Mouse (Mus musculus): ENCODE data around the gene Arpp19.

The Arpp19 gene

DNA sequence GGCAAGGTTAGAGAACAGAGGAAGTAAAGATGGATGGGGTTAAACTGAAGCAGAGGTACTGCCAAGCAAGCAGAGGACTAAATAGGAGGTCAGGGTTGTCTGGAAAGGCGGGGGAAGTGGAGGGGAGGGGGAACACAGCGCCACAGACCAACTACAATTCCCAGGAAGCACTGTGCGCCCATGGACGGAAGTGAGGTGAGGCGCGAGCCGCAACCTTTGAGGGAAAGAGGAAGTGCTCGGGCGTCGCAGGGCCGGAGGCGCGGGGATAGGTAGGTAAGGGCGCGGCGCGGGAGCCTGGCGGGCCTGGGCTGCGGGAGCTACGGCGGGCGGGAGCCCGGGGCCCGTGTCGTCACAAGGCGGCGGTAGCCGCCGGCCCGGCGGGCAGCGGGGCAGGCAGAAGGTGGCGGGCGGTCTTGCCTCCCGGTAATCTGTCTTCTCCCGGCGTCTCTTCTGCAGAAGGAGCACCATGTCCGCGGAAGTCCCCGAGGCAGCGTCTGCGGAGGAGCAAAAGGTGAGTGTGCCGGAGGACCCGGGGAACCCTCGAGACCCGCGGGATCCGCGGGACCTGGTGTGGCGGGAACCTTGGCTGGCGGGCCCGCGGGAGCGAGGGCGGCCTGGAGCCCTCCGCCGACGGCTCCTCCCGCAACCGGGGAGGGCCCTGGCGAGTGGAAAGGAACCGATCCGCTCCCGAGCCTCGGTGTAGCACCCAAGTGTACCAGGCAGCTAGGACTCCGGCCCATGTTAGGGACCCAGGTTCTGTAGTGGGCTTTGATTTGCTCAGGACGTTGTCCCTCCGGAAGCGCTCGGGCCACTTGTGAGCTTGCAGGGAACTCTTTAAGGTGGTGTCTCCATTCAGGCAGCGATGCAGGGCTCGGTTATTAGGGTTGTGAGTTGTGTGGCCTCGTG lies at the start of gene Arpp19:
Gene Arpp19 (plus strand): TSS at position 164 of the 906 bp plus-strand sequence.
- peak; percentile 90 for DNase-seq (ENCODE audit: low read depth, low spot score)

DNA sequence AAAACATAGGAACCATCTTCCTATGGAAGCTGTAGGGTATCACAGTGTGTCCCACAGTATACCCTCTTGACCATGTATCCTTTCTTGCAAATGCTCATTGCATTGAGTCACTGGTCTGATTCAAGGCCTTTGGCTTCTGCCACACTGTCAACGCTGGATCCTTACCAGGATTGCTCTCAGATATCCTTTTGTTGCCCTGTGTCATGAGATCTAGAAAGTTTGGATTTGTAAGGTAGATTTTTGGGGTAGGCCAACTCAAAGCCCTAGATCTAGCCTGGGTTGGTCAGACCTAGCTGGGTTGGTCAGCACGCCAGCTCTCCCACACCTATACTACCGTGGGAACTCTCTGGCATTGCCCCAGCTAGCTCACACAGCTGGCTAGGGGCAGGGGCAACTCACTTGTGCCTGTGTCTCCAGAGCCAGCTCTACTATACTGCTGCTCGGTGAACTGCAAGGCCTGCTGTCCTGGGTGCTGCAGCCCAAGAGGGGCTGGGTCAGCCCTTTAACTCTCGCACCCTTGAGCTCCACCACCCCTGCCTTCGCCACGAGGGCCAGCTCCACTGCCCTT lies 48.4 kb upstream of the Arpp19 start:
- no peak for DNase-seq (ENCODE audit: low read depth, low spot score)

DNA sequence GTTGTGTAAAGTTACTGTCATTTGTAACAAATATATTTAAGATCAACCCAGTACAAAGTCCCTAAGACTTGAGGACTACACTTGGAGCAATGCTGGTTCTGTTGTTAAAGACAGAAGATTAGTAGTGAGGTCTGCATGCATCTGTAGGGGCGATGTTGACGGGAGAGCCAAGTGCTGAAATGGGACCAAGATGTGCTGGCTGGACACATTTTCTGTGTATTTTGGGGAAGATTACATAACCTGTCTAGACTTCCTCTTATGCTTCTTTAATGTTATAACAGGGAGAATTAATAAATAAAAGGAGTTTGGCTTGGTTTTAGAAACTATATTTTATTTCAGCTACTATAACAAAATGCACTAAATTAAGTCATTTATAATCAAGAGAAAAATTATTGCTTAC lies 47.4 kb upstream of the Arpp19 start:
- no peak for DNase-seq (ENCODE audit: low read depth, low spot score)

DNA sequence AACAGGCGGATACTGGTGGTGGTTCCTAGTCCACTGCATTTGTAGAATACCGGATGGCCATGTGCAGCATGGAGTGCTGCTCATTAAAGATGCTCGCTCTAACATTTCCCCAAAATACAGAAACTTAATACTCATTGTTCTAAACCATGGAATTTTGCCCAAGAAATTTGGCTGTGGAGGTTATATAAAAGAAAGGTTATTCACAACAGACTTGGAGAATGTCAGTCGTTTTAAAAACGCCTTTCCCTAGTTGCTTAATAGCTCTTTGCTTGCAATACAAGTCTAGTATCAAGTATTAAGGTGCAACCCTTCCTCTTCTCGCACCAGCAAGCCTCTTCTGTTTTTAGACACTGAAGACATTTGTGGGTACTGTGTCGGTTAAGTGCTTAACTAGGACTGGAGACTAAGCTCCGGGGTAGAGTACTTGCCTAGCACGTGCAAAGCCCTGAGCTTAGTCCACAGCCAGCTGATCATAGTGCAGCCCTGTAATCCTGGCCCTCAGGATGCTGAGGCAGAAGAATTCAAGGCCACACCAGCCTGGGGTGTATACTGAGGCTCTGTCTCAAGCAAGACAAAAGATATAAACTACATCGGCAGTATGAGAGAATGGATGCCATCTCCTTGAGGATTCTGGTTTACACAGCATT lies 42.7 kb upstream of the Arpp19 start:
- DNase-seq (ENCODE audit: low read depth, low spot score) = no peak

DNA sequence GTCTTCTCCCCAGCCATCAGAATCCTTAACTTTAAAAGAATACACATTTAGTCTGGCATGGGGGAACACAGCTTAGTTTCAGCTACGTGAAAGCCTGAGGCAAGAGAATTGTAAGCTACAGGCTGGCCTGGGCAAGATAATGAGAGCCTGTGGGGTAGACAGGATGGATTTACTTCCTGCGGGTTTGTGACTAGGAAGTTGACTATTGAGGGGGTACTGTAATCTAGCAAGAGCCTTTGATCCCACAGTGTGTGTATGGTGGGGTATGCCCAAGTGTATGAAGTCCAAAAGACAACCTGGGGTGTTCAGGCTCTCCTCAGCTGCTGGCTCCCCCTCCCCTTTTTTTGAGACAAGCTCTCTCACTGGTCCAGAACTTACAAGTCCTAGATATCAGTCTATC lies 41.1 kb upstream of the Arpp19 start:
- no peak for DNase-seq (ENCODE audit: low read depth, low spot score)

DNA sequence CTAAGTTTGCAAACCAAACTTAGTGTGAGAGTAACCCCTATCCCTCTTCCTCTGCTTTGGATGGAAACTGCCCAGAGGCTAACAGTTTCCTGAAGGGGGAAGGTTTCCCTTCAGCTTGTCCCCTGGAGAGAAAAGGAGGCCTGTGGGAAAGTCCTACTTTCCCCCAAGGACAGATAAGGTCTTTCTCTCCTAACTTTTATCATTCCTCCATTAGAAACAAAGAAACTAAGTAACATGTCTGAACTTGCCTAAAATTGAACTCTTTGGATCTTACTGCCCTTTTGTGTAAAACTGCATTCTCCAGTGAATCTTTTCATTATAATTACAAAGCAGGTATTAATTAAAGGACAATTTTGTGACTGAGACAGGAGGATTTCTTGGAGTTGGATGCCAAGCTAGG lies 39.4 kb upstream of the Arpp19 start:
- peak; percentile 45 for DNase-seq (ENCODE audit: low read depth, low spot score)

DNA sequence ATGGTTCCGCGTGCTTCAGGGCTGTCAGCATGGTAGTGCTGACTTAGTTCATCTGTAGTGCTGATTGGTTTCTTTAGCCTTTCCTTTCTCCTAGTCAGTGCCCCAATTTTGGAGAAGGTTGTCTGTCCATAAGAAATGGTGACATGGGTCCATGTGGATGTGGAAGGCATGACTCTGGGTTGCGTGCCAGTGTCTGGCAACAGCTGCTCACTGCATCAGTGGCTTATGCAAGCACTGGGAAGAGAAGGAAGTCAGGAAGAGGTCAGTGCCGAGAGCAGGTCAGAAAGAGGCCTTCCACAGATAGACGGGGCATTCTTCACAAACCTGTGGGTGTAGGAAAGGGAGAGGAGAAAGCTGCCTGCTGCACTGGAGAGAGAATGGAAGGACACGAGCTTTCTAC lies 36.4 kb upstream of the Arpp19 start:
- no peak for DNase-seq (ENCODE audit: low read depth, low spot score)

DNA sequence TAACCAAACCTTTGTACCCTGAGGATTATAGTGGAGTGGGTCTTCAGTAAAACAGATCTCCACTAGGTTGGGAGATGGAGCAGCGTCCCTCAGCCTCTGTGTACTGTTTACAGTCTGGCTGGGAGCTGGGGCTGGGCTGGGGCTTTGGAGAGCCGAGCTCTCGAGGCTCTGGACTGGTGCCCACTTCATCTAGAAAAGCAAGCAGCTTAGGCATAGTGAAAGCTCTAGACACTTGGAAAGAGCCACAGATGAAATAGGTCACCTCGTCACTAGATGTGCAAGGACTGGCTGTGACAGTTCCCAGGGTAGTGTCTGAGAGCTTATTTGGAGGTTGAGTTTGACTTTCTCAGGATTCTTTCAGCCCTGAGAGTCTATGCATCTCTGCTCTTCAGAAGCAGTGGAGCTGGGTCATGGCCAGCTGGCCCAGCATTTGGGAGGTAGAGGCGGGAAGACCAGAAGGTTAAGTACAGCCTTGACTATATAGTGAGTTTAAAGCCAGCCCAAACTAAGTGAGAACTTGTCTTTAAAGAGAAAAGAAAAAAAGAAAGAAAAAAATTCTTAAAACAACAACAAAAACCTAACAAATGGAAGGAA lies 35.7 kb upstream of the Arpp19 start:
- DNase-seq (ENCODE audit: low read depth, low spot score) = no peak

DNA sequence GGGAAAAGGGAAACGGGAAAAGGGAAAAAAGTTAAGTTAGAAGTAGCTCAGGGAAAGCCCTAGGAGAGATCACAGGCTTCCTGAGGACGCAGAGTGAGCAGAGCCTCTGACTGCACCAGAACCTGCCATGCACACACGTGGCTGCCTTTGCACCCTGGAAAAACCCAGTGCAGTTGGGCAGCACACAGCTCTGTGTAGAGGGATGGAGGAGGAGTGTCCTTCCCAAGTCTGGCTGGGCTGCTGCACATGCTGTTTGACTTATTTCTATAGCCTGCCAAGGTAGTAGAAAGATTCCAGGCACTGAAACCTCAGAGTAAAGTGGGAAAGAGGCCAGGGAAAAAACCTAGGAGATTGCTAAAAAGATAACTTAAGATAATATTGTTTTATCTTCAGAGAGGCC lies 35.2 kb upstream of the Arpp19 start:
- no peak for DNase-seq (ENCODE audit: low read depth, low spot score)

DNA sequence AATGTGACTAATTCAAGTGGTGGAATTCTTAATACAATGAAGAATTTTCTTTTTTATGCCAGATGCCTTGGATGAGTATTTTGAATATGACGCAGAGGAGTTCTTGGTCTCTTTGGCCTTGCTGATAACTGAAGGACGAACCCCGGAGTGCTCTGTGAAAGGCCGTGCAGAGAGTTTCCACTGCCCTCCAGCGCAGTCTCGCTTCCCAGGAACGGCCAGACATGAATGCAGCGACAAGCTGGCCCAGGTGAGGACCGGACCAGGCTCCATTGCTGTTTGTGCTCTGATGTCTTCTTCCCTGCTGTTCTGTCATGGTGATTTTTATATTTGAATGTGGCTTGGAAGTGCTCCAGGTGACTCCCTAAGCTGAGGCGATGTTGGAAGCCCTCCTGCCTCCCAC lies 33.2 kb upstream of the Arpp19 start:
- DNase-seq (ENCODE audit: low read depth, low spot score) = no peak

DNA sequence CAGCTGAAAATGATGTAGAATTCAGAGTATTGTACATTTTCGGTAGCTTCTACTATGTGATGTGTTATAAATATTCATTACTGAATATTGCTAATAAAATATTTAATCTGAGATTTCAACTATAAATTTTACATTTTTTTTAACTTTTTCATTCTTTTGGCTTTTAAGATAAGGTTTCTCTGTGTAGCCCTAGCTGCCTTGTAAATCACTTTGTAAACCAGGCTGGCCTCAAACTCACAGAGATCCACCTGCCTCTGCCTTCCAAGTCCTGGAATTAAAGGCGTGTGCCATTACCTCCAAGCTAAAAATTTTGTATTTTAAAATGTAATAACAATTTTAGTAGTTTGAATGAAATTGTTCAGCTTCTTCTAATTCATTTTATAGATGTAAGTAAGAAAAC lies 20.8 kb upstream of the Arpp19 start:
- DNase-seq (ENCODE audit: low read depth, low spot score) = peak; percentile 57

DNA sequence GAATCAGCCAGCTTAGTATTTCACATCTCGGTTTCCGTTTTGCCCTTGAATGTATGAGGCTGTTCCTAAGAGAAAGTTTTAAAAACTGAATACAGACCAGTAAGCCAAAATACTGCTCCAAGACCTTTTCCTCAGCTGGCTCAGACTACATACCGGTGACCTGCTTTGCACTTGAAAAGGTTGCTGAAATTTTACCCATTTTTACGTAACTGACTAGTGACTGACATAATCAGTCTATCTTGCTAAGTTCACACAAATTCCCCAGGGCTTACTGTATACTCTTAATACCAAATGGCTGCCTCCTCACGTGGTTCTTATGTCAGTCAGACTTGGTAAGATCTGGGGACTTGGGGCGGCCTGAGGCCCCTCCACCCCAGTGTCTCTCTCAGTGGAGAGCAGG lies 18.2 kb upstream of the Arpp19 start:
- no peak for DNase-seq (ENCODE audit: low read depth, low spot score)

DNA sequence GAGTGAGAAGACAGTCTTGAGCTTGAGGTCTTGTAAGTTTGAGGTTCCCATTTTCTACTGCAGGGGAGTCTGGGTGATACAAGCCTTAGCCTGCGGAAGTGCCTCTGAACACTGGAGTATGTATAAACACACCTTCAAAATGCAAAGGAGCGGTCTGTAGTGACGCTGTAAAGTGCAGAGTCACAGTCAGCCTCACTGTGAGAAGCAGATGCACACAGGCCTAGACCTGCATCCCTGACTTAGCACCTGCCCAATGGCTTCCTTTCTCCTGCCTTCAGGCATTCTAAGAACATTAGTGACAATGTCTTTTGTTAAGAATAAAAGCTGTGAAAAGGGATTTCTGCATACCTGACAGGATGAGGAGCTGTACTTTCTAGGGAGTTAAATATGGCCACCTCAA lies 17.8 kb upstream of the Arpp19 start:
- DNase-seq (ENCODE audit: low read depth, low spot score) = peak; percentile 36

DNA sequence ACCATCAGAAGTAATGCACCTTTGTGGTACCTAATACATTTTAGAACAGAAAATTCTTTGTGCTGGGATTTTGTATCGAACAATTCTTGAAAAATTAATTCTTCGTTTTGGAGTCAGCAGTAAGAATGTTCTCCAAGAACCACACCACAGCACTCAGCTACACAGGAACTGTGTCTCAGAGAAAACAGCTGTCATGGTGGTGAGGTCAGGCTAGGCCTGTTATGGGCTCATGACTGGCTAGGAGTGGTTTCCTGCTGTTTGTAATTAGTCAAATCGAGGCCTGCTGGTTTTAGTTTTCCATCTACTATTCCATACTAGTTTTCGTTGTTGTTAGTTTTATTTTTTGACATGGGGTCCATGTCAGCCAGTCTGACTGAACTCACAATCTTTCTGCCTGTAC lies 16.9 kb upstream of the Arpp19 start:
- DNase-seq (ENCODE audit: low read depth, low spot score) = no peak

DNA sequence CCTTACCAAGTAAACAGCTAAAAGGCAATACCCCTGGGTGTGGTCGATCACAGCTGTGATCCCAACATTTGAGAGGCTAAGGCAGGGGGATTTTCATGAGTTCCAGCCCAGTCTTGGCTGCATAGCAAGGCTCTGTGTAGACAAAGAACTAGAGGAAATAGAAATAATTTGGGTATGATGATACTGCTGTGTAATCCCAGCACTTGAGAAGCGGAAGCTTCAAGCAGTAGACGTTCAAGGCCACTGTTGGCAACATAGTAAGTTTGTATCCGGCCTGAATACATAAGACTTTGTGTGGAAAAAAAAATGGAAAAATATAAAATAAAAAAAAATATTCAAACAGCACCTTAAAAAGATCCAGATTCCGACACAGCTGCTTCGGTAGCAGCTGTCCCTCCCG lies 14.9 kb upstream of the Arpp19 start:
- no peak for DNase-seq (ENCODE audit: low read depth, low spot score)

DNA sequence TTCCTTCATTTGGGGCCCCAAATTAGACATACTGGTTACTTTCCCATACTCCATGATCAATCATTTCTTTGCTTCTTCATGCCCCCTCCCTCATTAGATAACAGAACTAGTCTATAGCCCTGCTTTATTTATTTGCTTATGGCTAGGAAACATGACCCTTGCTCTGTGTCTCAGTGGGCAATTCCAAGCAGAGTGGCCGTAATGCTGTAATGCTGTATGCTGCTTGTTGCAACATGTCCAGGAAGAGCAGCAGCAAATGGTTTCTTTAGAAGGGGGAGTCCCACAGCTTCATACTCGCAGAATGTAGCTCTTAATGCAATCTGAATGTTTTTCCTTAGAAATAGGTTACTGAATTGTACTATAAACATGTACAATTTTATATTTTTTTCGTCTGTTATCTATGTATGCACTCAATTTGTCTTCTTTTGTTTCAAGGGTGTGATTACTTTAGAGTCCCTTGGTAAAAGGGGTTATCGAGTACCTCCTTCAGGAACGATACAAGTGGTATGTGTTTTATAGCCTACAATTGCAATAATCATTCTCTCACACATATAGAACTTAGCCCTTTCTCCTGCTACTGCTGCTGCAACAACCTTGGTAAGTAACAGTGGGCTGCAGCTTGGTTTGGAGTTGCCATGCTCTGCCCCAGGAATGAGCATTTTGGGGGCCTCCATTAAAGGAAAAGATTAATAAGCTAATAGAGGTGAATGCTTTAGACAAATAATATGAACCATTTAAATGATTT lies 14.1 kb upstream of the Arpp19 start:
- DNase-seq (ENCODE audit: low read depth, low spot score) = no peak

DNA sequence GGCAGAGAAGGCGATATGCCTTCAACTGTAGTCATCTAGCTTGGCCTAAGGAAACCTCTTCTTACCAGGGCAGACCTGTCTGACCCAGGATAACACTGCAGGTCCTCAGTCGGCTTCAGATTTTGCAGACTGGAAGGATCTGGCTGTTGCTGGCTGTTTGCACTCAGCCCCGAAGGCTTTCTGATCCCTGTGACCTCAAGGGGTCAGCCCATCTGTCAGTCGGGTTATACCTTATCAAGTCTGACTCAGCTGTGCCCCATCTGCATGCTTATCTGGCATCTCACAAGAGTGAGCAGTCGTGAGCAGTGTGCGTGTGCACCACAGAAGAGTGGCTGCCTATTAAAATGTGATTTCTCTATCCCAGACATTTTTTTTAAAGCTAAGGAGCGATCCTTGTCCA lies 13.3 kb upstream of the Arpp19 start:
- peak; percentile 51 for DNase-seq (ENCODE audit: low read depth, low spot score)

DNA sequence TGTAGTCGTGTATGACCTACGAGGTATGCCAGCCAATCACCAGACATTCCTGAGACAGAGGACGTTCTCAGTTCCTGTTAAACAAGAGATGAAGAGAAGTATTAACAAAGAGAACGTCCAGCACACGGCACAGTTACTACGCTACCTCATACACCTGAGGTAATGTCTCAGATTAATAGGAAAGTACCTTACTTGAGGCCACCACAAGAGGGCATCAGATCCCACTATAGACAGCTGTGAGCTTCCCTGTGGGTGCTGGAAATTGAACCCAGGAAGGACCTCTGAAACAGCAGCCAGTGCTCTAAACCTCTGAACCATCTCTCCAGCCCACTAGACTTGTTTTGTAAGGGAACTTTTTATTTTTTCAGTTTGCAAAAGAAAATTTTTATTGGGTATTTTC lies 11.7 kb upstream of the Arpp19 start:
- DNase-seq (ENCODE audit: low read depth, low spot score) = peak; percentile 74

DNA sequence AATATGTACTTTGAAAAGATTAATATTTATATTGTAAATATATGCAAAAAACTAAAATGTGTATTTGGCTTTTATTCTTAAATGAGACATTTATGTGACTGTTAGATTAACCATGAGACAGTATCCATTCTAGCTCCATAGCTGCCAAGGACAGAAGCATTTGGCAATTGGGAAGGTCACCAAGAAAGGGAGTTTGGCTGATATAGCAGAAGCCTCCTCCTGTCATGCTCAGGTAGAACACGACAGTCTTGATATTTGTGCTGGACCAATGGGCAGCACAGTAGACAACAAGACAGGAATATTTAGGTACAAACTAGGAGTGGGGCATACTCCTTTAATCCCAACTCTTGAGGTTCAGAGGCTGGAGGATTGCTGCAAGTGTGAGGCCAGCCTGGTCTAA lies 5.0 kb upstream of the Arpp19 start:
- no peak for DNase-seq (ENCODE audit: low read depth, low spot score)

DNA sequence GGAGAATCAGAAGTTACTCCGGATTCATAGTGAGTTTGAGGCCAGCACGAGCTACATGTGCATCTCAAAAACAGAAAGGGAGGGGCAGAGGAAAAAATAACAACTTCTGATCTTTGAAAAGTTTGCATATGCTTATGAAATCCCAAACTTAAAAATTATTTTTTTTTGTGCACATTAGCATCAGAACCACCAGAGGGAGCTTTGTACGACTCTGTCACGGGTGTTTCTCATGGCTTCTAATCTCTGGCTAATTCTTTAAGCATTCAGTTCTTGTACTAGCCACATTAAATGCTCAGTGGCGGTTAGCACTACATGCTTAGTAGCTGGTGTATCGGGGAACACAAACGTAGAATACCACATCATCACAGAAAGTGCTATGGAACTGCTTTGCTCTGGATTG lies 4.3 kb upstream of the Arpp19 start:
- no peak for DNase-seq (ENCODE audit: low read depth, low spot score)

DNA sequence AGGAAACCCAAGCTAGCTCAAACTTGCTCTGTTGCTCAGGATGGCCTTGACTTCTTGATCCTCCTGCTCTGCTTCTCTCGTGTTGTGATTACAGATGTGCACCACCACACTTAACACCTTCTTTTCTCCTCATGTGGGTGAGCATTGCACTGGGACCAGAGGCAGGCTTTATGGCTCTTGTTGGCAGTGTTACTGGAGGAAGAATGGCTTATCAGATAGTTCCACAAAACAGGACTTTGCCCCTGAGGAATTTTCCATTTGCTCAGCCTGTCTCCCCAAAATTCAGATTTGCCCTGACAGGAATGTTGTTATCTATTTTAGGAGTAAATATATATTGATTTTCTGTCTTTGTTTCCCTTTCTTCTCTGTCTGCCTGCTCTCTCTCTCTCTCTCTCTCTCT lies 2.7 kb upstream of the Arpp19 start:
- no peak for DNase-seq (ENCODE audit: low read depth, low spot score)

DNA sequence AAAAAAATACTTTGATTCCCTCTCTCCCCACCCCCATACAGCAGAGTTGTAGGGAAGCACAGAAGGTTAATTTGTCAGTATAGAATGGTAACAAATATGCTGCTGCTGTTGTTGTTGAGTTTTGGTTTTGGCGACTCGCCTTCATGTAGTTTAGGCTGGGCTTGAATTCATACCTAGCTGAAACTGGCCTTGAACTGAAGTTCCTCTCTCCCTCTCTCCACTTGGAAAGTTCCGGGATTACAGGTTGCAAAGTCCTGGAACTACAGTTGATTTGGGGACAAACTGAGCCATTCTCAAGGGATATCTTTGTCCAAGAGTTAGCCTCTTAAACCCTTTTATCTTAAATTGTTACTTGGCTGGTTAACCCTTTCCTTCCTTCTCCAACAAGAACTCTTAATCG lies 1.5 kb upstream of the Arpp19 start:
- no peak for DNase-seq (ENCODE audit: low read depth, low spot score)
